Mouse (Mus musculus): Measurements from ENCODE around the gene Bckdhb.
"Not testable (repeated sequence)": the region's sequence is repeated elsewhere in the genome, so short reads cannot be mapped to it uniquely, and the experiment has no call there.

The Bckdhb gene

GRCm38 (mm10) chr9:83963296-83963695, 38.4 kb downstream of the Bckdhb start:
- no peak for DNase-seq (ENCODE audit: low read depth, low spot score)

GRCm38 (mm10) chr9:83964376-83964775, 39.4 kb downstream of the Bckdhb start:
- DNase-seq (ENCODE audit: low read depth, low spot score): no peak

- DNase-seq (ENCODE audit: low read depth, low spot score): no peak
Measured at GRCm38 (mm10) chr9:83967439-83968050, 42.6 kb downstream of the Bckdhb start.

- no peak for DNase-seq (ENCODE audit: low read depth, low spot score)
Measured at GRCm38 (mm10) chr9:83969326-83969725, 44.4 kb downstream of the Bckdhb start.

- DNase-seq (ENCODE audit: low read depth, low spot score): no peak
Measured at GRCm38 (mm10) chr9:83973467-83973866, 48.5 kb downstream of the Bckdhb start.

- DNase-seq (ENCODE audit: low read depth, low spot score): no peak
Measured at GRCm38 (mm10) chr9:83975811-83976210, 50.9 kb downstream of the Bckdhb start.

GRCm38 (mm10) chr9:83981234-83981633, 56.3 kb downstream of the Bckdhb start:
- no peak for DNase-seq (ENCODE audit: low read depth, low spot score)

- no peak for DNase-seq (ENCODE audit: low read depth, low spot score)
Measured at GRCm38 (mm10) chr9:84008961-84009360, 84.0 kb downstream of the Bckdhb start.

- DNase-seq (ENCODE audit: low read depth, low spot score): no peak
Measured at GRCm38 (mm10) chr9:84011146-84011545, 86.2 kb downstream of the Bckdhb start.

GRCm38 (mm10) chr9:84018141-84018540, 93.2 kb downstream of the Bckdhb start:
- DNase-seq (ENCODE audit: low read depth, low spot score): not testable (repeated sequence)

GRCm38 (mm10) chr9:84019627-84020026, 94.7 kb downstream of the Bckdhb start:
- DNase-seq (ENCODE audit: low read depth, low spot score): peak; percentile 6

- no peak for DNase-seq (ENCODE audit: low read depth, low spot score)
Measured at GRCm38 (mm10) chr9:84021189-84021588, 96.2 kb downstream of the Bckdhb start.

GRCm38 (mm10) chr9:84028120-84028519, 103.2 kb downstream of the Bckdhb start:
- DNase-seq (ENCODE audit: low read depth, low spot score): no peak

GRCm38 (mm10) chr9:84030691-84031290, 105.8 kb downstream of the Bckdhb start:
- no peak for DNase-seq (ENCODE audit: low read depth, low spot score)

GRCm38 (mm10) chr9:84031406-84031805, 106.5 kb downstream of the Bckdhb start:
- DNase-seq (ENCODE audit: low read depth, low spot score): no peak

GRCm38 (mm10) chr9:84032669-84033341, 107.9 kb downstream of the Bckdhb start:
- no peak for DNase-seq (ENCODE audit: low read depth, low spot score)

GRCm38 (mm10) chr9:84036046-84036445, 111.1 kb downstream of the Bckdhb start:
- no peak for DNase-seq (ENCODE audit: low read depth, low spot score)

GRCm38 (mm10) chr9:84037224-84037623, 112.3 kb downstream of the Bckdhb start:
- DNase-seq (ENCODE audit: low read depth, low spot score): no peak

GRCm38 (mm10) chr9:84038946-84039345, 114.0 kb downstream of the Bckdhb start:
- DNase-seq (ENCODE audit: low read depth, low spot score): no peak

- no peak for DNase-seq (ENCODE audit: low read depth, low spot score)
Measured at GRCm38 (mm10) chr9:84040376-84040775, 115.4 kb downstream of the Bckdhb start.

- DNase-seq (ENCODE audit: low read depth, low spot score): no peak
Measured at GRCm38 (mm10) chr9:84041631-84042277, 116.8 kb downstream of the Bckdhb start.

GRCm38 (mm10) chr9:84042539-84042938, 117.6 kb downstream of the Bckdhb start:
- DNase-seq (ENCODE audit: low read depth, low spot score): no peak
